Mouse (Mus musculus) midbrain, embryonic 13.5 days (tissue): Measurements from ENCODE around the gene Dlst. TPM values are rescaled to one million over a fixed set of nuclear protein-coding genes. Genes with fewer than 3 reads are reported as not detected.

ENCODE experiments used
- ATAC-seq: fragments of 200-750 bp; cut with Nextera tagmentation; 2 replicates; pipeline ENCODE4 v1.8.0; 2017; ENCODE audit warnings: mild to moderate bottlenecking, moderate TSS enrichment, moderate library complexity
- H3K27ac ChIP-seq: fragments of 300-500 bp; sonication (generic); 2 replicates; pipeline ENCODE4 v1.5.1; 2015; ENCODE audit warnings: inconsistent platforms, mild to moderate bottlenecking, moderate library complexity
- H3K27me3 ChIP-seq: fragments of 300-500 bp; sonication (generic); 2 replicates; pipeline ENCODE4 v1.6.1; 2015; ENCODE audit warnings: mild to moderate bottlenecking, inconsistent platforms
- H3K36me3 ChIP-seq: fragments of 300-500 bp; sonication (generic); 2 replicates; pipeline ENCODE4 v1.6.1; 2015; ENCODE audit warnings: mild to moderate bottlenecking, inconsistent platforms
- H3K4me1 ChIP-seq: fragments of 300-500 bp; sonication (generic); replicated peaks from 2 replicates; pipeline ENCODE4 v1.6.1; 2015; ENCODE audit warnings: inconsistent platforms
- H3K4me2 ChIP-seq: fragments of 300-500 bp; sonication (generic); replicated peaks from 2 replicates; pipeline ENCODE4 v1.6.1; 2015; ENCODE audit warnings: moderate library complexity, mild to moderate bottlenecking, inconsistent platforms
- H3K4me3 ChIP-seq: fragments of 300-500 bp; sonication (generic); replicated peaks from 2 replicates; pipeline ENCODE4 v1.5.1; 2015; ENCODE audit warnings: mild to moderate bottlenecking, inconsistent platforms
- H3K9ac ChIP-seq: fragments of 300-500 bp; sonication (generic); replicated peaks from 2 replicates; pipeline ENCODE4 v1.6.1; 2015; ENCODE audit warnings: mild to moderate bottlenecking, inconsistent platforms
- H3K9me3 ChIP-seq: fragments of 300-500 bp; sonication (generic); 2 replicates; pipeline ENCODE4 v1.6.1; 2016; ENCODE audit warnings: mild to moderate bottlenecking, inconsistent platforms
- WGBS: fragments of 180-500 bp; shearing (Covaris S2); methylation state at CpG from one replicate; pipeline ENCODE4 v1.1.7; 2015; 5-methylcytosine and 5-hydroxymethylcytosine counted together
- polyA plus RNA-seq: library from polyadenylated mRNA; unstranded; fragments of >200 nt; fragmentation: Nextera tagmentation; extraction: Ambion mirVana; gene quantifications from 2 replicates; pipeline ENCODE4 v1.2.1, GENCODE M21; 2015

Dlst gene
- polyA plus RNA-seq, 1 experiment from 2014 or later: 104 TPM

DNA sequence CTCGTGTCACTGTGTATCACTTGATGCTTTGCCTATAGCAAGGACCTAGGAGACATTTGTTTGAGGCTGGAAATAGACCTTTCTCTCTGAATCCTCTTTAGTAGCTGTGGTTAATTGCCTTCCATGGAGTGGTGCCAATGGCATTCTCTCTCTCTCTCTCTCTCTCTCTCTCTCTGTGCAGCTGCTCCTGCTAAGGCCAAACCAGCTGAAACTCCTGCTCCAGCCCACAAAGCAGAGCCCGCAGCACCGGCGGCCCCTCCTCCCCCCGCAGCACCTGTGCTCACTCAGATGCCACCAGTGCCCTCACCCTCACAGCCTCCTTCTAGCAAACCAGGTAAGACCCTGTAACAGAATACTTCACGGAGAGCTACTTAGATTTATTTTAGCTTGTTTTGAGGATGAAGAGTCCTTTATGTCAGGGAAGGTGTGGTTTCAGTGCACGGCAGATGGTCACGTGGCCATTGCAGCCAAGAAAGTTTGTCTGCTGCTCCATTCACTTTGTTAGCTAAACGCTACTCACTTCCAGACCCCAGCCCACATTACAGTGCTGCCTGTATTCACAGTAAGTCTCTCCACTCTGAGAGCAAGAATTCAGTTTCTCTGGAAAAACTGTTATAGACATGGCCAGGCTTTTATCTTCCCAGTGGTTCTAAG is 11.3 kb downstream of the Dlst start:
- WGBS: 90% methylated on average over 9 of the region's 9 CpGs
- no peak overlapping the region for H3K27ac ChIP-seq
- H3K4me2 ChIP-seq: no peak overlapping the region
- peaks cover 79% of the 10 kb centered on the region for H3K36me3 ChIP-seq
- no peaks in the 10 kb centered on the region for H3K9me3 ChIP-seq
- ATAC-seq: no peak
- H3K4me1 ChIP-seq: no peaks in the 10 kb centered on the region
- H3K9ac ChIP-seq: no peak overlapping the region
- no peaks in the 10 kb centered on the region for H3K27me3 ChIP-seq
- no peak overlapping the region for H3K4me3 ChIP-seq

DNA sequence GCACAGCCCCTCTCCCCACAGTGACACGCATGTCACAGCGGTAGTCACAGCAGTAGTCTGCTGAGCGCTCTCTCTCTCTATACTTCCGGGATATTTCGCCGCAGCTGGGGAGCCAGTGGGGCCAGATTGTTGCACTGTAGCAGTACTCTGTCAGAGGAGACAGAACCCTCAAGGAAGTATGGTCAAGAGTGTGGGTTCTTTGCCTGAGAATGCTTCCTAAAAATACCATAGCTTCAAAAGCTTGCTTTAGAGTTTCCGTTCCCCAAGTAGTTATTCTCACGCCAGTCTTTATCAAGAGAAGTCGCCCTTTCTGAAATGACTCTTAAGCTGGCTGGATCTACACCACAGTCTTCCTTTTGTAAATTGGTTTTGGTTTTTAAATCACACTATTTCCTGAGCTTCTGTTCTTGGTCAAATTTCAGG is 12.5 kb downstream of the Dlst start:
- H3K9me3 ChIP-seq: no peaks in the 10 kb centered on the region
- no peaks in the 10 kb centered on the region for H3K4me1 ChIP-seq
- no peaks in the 10 kb centered on the region for H3K27me3 ChIP-seq
- H3K36me3 ChIP-seq: peaks cover 88% of the 10 kb centered on the region
- H3K9ac ChIP-seq: no peak overlapping the region
- H3K27ac ChIP-seq: no peak overlapping the region
- H3K4me2 ChIP-seq: no peak overlapping the region
- ATAC-seq: no peak
- H3K4me3 ChIP-seq: no peak overlapping the region
- WGBS: 95% methylated on average over 9 of the region's 9 CpGs

DNA sequence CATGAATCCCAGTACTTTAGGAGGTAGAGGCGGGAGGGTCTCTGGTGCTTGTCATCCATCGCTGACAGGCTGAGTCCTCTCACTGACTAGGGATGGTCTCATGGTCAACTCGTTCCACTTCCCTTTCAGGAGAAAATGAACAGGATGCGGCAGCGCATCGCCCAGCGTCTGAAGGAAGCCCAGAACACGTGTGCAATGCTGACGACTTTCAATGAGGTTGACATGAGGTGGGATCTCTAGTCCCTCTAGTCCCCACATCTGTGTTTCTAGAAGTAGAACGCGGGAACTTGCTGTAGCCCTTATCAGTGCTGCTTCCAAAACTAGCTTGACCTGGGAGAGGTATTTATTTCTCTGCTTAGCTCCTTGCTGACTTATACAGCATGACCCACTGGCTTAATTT is 13.0 kb downstream of the Dlst start:
- no peaks in the 10 kb centered on the region for H3K27me3 ChIP-seq
- WGBS: 96% methylated on average over 11 of the region's 11 CpGs
- ATAC-seq: no peak

DNA sequence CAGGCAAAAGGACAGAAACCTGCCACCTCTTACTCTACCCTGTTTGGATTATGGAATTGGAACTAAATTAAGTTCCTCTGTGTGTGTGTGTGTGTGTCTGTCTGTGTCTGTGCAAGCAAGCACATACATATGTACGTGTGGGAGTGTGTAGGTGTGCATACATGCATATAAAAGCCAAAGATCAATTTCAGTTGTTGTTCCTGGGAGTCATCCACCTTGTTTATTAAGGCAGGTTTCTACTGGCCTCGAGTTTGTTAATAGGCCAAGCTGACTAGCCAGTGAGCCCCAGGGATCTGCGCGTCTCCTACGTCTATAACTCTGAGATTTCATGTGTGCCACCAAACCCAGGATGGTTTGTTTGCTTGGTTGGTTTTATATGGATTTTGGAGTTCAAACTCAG is 14.1 kb downstream of the Dlst start:
- no peaks in the 10 kb centered on the region for H3K9me3 ChIP-seq
- no peak overlapping the region for H3K9ac ChIP-seq
- 95% methylated on average over 5 of the region's 5 CpGs for WGBS
- no peaks in the 10 kb centered on the region for H3K27me3 ChIP-seq
- H3K4me1 ChIP-seq: no peaks in the 10 kb centered on the region
- no peak overlapping the region for H3K4me3 ChIP-seq
- H3K27ac ChIP-seq: no peak overlapping the region
- no peak overlapping the region for H3K4me2 ChIP-seq
- ATAC-seq: no peak
- peaks cover 86% of the 10 kb centered on the region for H3K36me3 ChIP-seq

More for the DNA sequence above, 13.0 kb downstream of the Dlst start:
- Histone ChIP-seq H3K4me2 (no peak overlapping the region), H3K4me3 (no peak overlapping the region), H3K4me1 (no peaks in the 10 kb centered on the region), H3K27ac (no peak overlapping the region), H3K9ac (no peak overlapping the region), H3K36me3 (peaks cover 88% of the 10 kb centered on the region), H3K9me3 (no peaks in the 10 kb centered on the region)

DNA sequence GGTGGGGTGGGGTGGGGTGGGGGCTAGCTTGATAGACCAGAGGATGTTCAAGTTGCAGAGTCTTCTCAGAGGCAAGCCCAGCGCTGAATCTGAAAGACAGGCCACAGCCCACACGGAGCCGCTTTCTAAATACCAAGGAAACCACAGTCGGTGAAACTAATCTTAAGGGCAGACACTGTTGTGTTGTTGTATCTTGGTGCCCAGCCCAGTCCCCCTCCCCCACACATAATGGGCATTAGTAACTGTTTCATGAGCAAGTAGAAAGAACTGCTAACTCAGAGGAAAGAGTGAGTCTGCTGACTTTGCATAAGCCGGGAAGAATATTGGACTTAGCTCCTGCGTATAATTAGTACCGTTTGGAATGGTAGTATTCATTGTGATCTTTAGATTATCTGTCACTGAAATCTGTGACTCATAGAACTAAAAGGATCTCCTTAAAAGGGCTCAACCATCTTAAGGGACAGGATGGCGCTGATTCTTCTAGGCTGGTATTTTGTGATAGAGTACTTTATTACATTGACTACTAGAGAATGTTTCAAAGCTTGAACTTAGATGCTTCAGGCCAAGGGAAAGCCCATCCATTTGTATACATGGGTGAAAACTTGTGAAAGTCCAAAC is 16.5 kb downstream of the Dlst start:
- no peaks in the 10 kb centered on the region for H3K27me3 ChIP-seq
- H3K9me3 ChIP-seq: no peaks in the 10 kb centered on the region
- peaks cover 86% of the 10 kb centered on the region for H3K36me3 ChIP-seq
- 88% methylated on average over 8 of the region's 8 CpGs for WGBS
- no peak overlapping the region for H3K9ac ChIP-seq
- H3K4me1 ChIP-seq: no peaks in the 10 kb centered on the region
- no peak overlapping the region for H3K4me2 ChIP-seq
- H3K27ac ChIP-seq: no peak overlapping the region
- no peak overlapping the region for H3K4me3 ChIP-seq
- no peak for ATAC-seq

DNA sequence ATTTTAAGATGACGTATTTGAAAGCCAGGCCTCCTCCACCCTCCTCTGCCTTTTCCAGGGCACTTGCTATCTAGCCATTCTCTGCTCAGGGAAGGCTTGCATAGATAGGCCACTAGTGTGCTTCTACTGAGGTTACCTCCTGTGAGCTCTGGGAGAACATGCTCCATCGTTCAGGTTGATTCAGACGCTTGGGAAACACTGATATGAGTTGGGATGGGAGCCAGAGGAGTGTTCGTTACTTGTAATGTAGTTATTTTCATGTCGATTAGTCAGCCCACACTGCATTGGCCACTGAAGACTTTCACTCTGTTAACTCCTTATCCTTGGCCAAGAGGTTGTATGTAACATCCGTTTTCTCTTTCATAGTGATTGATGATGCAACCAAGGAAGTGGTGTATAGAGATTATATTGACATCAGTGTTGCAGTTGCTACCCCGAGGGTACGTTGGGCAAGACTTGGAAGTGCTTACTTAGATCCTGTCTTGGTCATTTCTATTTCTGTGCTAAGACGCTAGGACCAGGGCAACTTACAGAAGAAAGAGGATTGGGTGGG is 18.9 kb downstream of the Dlst start:
- H3K9ac ChIP-seq: no peak overlapping the region
- H3K36me3 ChIP-seq: peaks cover 86% of the 10 kb centered on the region
- H3K27ac ChIP-seq: no peak overlapping the region
- no peaks in the 10 kb centered on the region for H3K4me1 ChIP-seq
- 96% methylated on average over 9 of the region's 9 CpGs for WGBS
- no peaks in the 10 kb centered on the region for H3K27me3 ChIP-seq
- no peak for ATAC-seq
- H3K4me2 ChIP-seq: no peak overlapping the region
- H3K9me3 ChIP-seq: no peaks in the 10 kb centered on the region
- H3K4me3 ChIP-seq: no peak overlapping the region

DNA sequence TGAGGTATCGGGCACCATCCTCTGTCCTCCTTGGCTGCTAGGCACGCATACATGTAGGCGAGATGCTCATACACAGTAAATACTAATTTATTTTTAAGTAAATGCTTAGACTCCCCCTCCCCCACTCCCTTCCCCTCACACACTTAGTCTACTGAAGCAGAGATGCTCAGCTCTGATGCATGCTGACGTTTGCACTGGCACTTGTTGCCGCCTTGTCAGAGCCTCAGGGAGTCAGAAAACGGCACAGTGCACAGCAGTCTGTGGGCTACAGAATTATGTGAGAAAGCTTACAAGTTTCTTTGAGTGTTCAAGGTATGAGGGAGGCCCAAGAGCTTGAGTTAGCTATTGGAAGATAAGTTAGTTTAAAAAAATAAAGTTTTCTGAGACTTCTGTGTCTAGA is 20.7 kb downstream of the Dlst start:
- H3K9me3 ChIP-seq: no peaks in the 10 kb centered on the region
- H3K36me3 ChIP-seq: peaks cover 88% of the 10 kb centered on the region
- no peak overlapping the region for H3K9ac ChIP-seq
- 92% methylated on average over 6 of the region's 6 CpGs for WGBS
- no peaks in the 10 kb centered on the region for H3K27me3 ChIP-seq
- H3K4me3 ChIP-seq: no peak overlapping the region
- no peak overlapping the region for H3K27ac ChIP-seq
- H3K4me1 ChIP-seq: no peaks in the 10 kb centered on the region
- H3K4me2 ChIP-seq: no peak overlapping the region
- no peak for ATAC-seq

DNA sequence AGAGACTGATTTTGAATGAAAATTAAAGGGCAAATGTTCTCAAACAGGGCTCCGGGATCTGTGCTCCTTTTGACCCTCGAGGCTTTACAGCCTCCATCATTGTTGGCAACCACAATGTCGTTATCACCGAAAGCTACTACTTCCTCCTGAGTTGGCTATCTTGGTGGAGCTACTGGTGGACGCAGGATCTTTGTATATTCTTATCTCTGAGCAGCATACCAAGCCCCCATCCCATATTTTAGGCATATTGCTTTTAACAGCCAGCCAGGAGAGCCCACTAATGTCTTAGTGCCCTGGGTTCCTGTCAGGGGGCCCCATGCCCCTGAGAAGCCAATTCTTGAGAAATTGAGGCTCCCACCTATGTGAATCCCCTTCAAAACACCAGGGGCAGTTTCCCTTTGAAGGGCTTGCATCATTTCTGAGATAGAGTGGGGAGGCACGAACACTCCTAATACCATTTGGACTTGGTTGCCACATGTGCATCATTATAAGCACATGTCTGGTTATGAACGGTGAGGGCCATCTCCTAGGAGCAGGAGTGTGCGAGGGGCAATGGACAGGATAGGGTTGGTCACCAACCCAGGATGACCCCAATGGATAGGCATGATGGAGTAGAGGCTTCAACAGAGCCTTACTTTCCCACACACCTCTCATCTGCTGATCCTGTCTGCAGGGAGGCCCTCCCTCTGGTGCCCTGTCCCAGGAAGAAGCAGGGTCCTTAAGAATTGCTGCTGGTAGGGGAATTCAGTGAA is 23.6 kb downstream of the Dlst start:
- no peak overlapping the region for H3K27ac ChIP-seq
- no peaks in the 10 kb centered on the region for H3K9me3 ChIP-seq
- 93% methylated on average over 8 of the region's 8 CpGs for WGBS
- no peak for ATAC-seq
- H3K9ac ChIP-seq: no peak overlapping the region
- no peaks in the 10 kb centered on the region for H3K27me3 ChIP-seq
- H3K4me2 ChIP-seq: no peak overlapping the region
- H3K4me3 ChIP-seq: no peak overlapping the region
- H3K4me1 ChIP-seq: no peaks in the 10 kb centered on the region
- H3K36me3 ChIP-seq: peaks cover 69% of the 10 kb centered on the region

DNA sequence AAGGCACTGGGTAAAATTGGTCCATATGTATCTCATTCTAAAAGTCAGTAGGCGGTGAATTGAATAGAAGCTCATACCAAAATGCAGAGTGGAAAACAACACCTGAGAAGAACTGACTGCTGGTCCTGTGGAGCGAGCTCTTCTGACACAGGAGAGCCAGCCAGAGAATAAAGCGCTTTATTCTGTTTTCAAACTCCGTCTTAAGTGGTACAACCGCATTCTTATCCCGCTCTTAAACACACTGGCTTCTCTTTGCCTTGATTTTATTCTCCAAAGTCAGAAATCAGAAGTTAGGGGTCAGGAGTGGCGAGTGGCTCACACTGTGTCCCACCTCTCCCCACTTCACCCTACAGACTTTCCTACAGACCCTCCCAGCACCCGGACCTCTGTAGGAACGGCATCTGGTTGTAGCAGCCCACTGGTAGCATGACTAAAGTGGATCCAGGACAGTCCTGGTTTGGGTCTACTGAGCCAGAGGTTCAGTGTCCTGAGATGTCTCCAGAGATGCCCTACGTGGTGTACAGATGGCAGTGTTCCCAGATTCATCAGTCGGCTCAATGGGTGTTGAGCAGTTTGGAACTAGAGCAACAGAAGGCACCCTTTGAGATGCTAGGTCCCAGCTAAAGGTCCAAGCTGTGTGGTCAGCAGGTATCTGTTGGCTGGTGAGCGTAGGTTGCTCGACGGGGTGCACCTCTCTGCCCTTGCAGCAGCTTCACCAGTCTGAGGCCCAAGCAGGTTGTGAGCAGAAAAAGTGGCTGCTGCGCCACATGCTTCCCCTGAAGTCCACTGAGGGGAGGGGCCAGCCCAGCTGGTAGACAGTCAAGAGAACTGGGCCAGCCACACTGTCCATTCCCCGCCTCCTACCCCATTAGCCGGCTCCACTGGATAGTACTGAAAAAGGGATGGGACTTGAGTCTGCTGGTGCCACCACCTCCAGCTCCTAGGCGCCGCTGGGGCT is 25.2 kb downstream of the Dlst start:
- WGBS: 85% methylated on average over 19 of the region's 19 CpGs
- H3K4me3 ChIP-seq: no peak overlapping the region
- ATAC-seq: 0 out of 2 replicates have a peak, but pooled peaks have one; percentile 16

DNA sequence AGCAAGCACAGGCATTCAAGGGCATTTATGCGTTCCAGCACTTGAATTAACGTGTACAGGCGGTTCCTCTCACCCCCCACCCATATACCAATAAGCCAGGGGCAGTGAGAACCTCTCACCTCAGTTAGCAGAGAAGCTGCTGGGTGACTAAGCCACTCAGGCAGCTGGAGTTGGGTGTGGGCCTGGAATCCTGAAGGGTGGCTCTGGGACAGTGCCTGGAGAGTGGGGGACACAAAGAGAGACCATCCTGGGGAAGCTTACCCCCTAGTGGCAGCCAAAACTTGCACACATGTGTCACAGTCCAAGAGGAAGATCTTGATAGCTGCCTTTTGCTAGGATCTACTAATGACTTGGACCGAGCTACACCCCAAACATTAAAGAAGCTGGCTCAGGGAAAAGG is 26.0 kb downstream of the Dlst start:
- Histone ChIP-seq H3K4me1 (no peaks in the 10 kb centered on the region), H3K4me2 (no peak overlapping the region), H3K27me3 (no peaks in the 10 kb centered on the region), H3K9ac (no peak overlapping the region), H3K4me3 (no peak overlapping the region), H3K27ac (no peak overlapping the region), H3K9me3 (no peaks in the 10 kb centered on the region), H3K36me3 (peaks cover 46% of the 10 kb centered on the region)
- ATAC-seq: no peak
- 80% methylated on average over 4 of the region's 4 CpGs for WGBS

More for the DNA sequence above, 25.2 kb downstream of the Dlst start:
- Histone ChIP-seq H3K36me3 (peaks cover 53% of the 10 kb centered on the region), H3K9ac (no peak overlapping the region), H3K27me3 (no peaks in the 10 kb centered on the region), H3K27ac (no peak overlapping the region), H3K9me3 (no peaks in the 10 kb centered on the region), H3K4me1 (no peaks in the 10 kb centered on the region), H3K4me2 (no peak overlapping the region)

DNA sequence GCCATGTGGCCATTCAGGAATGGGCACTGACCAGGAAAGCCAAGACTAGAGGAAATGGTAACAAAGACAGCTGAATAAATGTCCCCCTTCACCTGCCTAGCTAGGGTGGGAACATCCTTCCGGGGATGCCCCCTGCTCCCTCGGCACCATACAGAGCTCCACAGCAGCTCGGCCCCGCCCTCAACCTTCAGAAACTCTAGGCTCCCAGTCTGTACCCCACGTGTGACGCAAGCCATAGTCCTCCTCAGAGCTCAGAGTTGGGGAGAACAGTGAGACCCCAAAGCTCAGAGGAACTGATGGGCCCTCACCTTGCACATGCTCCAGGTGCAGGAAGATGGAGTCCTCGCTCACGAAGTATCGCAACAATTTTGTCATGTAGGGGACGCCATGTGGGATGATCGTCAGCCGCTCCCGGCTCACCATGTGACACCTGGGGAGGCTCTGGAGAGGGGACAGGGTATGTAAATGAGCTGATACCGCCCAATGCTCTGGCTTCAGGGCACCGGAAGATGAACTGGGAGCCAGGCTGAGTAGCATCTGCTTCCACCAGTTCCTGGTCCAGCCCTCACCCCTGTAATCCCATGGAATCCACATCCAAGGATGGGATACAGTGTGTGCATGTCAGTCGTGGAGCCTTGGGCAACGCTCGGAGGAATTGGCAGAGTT is 29.5 kb downstream of the Dlst start:
- peaks cover 20% of the 10 kb centered on the region for H3K36me3 ChIP-seq
- WGBS: 47% methylated on average over 18 of the region's 18 CpGs

More for the DNA sequence above, 29.5 kb downstream of the Dlst start:
- ATAC-seq: no peak
- no peak overlapping the region for H3K9ac ChIP-seq
- no peaks in the 10 kb centered on the region for H3K4me1 ChIP-seq
- no peak overlapping the region for H3K4me2 ChIP-seq
- H3K27ac ChIP-seq: no peak overlapping the region
- H3K9me3 ChIP-seq: no peaks in the 10 kb centered on the region
- H3K4me3 ChIP-seq: no peak overlapping the region
- no peaks in the 10 kb centered on the region for H3K27me3 ChIP-seq
